Mouse (Mus musculus) neural tube, embryonic 10.5 days (tissue): ENCODE results near the gene Dnajb13.
"Not testable (repeated sequence)": the region's sequence is repeated elsewhere in the genome, so short reads cannot be mapped to it uniquely, and the experiment has no call there.

ENCODE experiments used
- DNase-seq: peaks from one replicate; pipeline ENCODE4 v3.0.0-alpha.2; 2017; ENCODE audit warnings: low spot score; ENCODE audit errors: extremely low spot score

The Dnajb13 gene

GRCm38 (mm10) chr7:100488474-100489048 is 26.2 kb downstream of the Dnajb13 start:
- DNase-seq: no peak

GRCm38 (mm10) chr7:100487301-100487700 is 27.5 kb downstream of the Dnajb13 start:
- no peak for DNase-seq

- DNase-seq: no peak
These were observed 30.3 kb downstream of the Dnajb13 start for GRCm38 (mm10) chr7:100484493-100484892.

- DNase-seq: not testable (repeated sequence)
These were observed 32.7 kb downstream of the Dnajb13 start for GRCm38 (mm10) chr7:100482046-100482445.

GRCm38 (mm10) chr7:100480175-100480574 is 34.6 kb downstream of the Dnajb13 start:
- DNase-seq: no peak

GRCm38 (mm10) chr7:100479823-100480164 is 35.0 kb downstream of the Dnajb13 start:
- DNase-seq: no peak

GRCm38 (mm10) chr7:100479100-100479822 is 35.5 kb downstream of the Dnajb13 start:
- no peak for DNase-seq

GRCm38 (mm10) chr7:100474680-100475079 is 40.1 kb downstream of the Dnajb13 start:
- DNase-seq: no peak

- no peak for DNase-seq
These were observed 40.8 kb downstream of the Dnajb13 start for GRCm38 (mm10) chr7:100473846-100474454.

- DNase-seq: no peak
These were observed 42.0 kb downstream of the Dnajb13 start, which contains the start of gene Ucp3 for GRCm38 (mm10) chr7:100472777-100473176. TSS of gene Ucp3 (plus strand) at chr7:100472990.

- no peak for DNase-seq
These were observed 43.4 kb downstream of the Dnajb13 start for GRCm38 (mm10) chr7:100471407-100471797.

- no peak for DNase-seq
These were observed 43.9 kb downstream of the Dnajb13 start for GRCm38 (mm10) chr7:100470796-100471406.

- no peak for DNase-seq
These were observed 45.3 kb downstream of the Dnajb13 start for GRCm38 (mm10) chr7:100469502-100469901.

GRCm38 (mm10) chr7:100468761-100469160 is 46.0 kb downstream of the Dnajb13 start:
- no peak for DNase-seq

GRCm38 (mm10) chr7:100466781-100467510 is 47.8 kb downstream of the Dnajb13 start:
- DNase-seq: no peak

- DNase-seq: no peak
These were observed 49.0 kb downstream of the Dnajb13 start for GRCm38 (mm10) chr7:100465656-100466309.

- no peak for DNase-seq
These were observed 49.5 kb downstream of the Dnajb13 start for GRCm38 (mm10) chr7:100465248-100465647.

- no peak for DNase-seq
These were observed 50.5 kb downstream of the Dnajb13 start for GRCm38 (mm10) chr7:100464248-100464647.

- no peak for DNase-seq
These were observed 51.0 kb downstream of the Dnajb13 start for GRCm38 (mm10) chr7:100463757-100464156.

GRCm38 (mm10) chr7:100463194-100463593 is 51.6 kb downstream of the Dnajb13 start:
- no peak for DNase-seq

- DNase-seq: no peak
These were observed 53.1 kb downstream of the Dnajb13 start for GRCm38 (mm10) chr7:100461621-100462151.
